13 mouse cellular contexts compared by ENCODE assay signal in the genomic region with DNA sequence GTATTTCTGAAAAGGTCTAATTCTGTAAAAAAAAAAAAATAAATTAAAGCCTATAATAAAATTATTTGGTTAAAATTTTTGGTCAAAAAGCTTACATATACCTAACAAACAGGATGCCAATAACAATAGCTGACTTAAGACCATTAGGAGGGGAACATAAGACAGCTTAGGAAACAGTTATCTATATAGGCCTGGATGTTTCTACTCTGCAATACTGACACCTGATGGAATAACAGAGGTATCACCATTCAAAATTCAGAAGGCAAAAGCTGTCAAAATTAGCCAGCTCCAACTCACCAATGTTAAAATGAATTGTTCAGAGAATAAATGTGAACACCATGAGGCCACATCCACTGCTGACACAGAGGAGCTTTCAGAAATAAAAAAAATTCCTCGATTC. TPM values are rescaled to one million over a fixed set of nuclear protein-coding genes. Genes with fewer than 3 reads are reported as not detected.
DNase-seq lines count a peak whose midpoint lies in the region; ATAC-seq and TF ChIP-seq lines count a peak whose summit lies in the region.
"Had no signal": no experiment of that assay in that cellular context is flagged by ENCODE, and none has a peak within 500 bp of the region (broad histone marks: within the 10 kb centered on the region; RNA-seq: fewer than 3 reads in every experiment).

No protein-coding gene starts in this region.

- TF ChIP-seq RAD21 in MEL (IDR thresholded peaks at IDR 0.05; ENCODE audit: low read depth, low read length) = peak; percentile 39

- H3K9ac ChIP-seq in heart, adult 2 months (ENCODE audit: low read depth, low read length) = no peak overlapping the region
- no peak overlapping the region for H3K9ac ChIP-seq in liver, postnatal 0 days (replicated peaks)
- H3K9ac ChIP-seq in MEL (ENCODE audit: control insufficient read depth, low read depth, low read length, poor library complexity, severe bottlenecking) = no peak overlapping the region
- H3K9ac ChIP-seq: forebrain, embryonic 15.5 days; liver, embryonic 15.5 days had no signal

- no peak for DNase-seq in heart, adult 2 months
- no peak for DNase-seq in heart, postnatal 4 days
- no peak for DNase-seq in liver, postnatal 0 days
- no peak for DNase-seq in liver
- DNase-seq in MEL (ENCODE audit: low read depth, low spot score) = peak; percentile 48
- DNase-seq in naive thymus-derived CD4-positive, alpha-beta T cell, adult 2 months (ENCODE audit: low read depth) = peak; percentile 27
- DNase-seq in ovary, adult 18-20 months (ENCODE audit: low spot score) = no peak
- no peak for DNase-seq in kidney, adult 9 months
- DNase-seq: adrenal gland, postnatal 10 days; cerebellum, postnatal 36 days had no signal

- TF ChIP-seq CTCF in heart, adult 2 months (IDR thresholded peaks at IDR 0.05) = peak; percentile 63
- peak; percentile 47 for TF ChIP-seq CTCF in liver, postnatal 0 days (IDR thresholded peaks at IDR 0.05; ENCODE audit: low read depth)
- TF ChIP-seq CTCF in MEL (IDR thresholded peaks at IDR 0.05 in 2 of 3, conservative IDR thresholded peaks at IDR 0.05 in 1 of 3; ENCODE audit: control insufficient read depth in 1 of 3, insufficient read depth in 1 of 3, low read depth in 2 of 3, low read length in 3 of 3, poor library complexity in 1 of 3, severe bottlenecking in 1 of 3) = peak in 1 of 3 experiments; percentile 57; a peak in 3 of 6 replicates

- H3K9me3 ChIP-seq in liver, postnatal 0 days (ENCODE audit: low read length) = no peaks in the 10 kb centered on the region
- H3K9me3 ChIP-seq in MEL (replicated peaks; ENCODE audit: insufficient read depth, low read length) = no peaks in the 10 kb centered on the region
- H3K9me3 ChIP-seq: forebrain, embryonic 15.5 days; liver, embryonic 15.5 days had no signal

- no peak for TF ChIP-seq POLR2A in heart, adult 2 months (IDR thresholded peaks at IDR 0.05; ENCODE audit: insufficient read depth, low read depth, low read length)
- TF ChIP-seq POLR2A in MEL (IDR thresholded peaks at IDR 0.05; ENCODE audit: control insufficient read depth in 1 of 2, insufficient read depth in 1 of 2, low read depth in 1 of 2, low read length in 2 of 2, poor library complexity in 1 of 2) = no peak

- no peaks in the 10 kb centered on the region; the same call in 1 of the 2 replicates for H3K79me2 ChIP-seq in heart, adult 2 months (replicated peaks; ENCODE audit: control insufficient read depth, insufficient read depth, low read length)
- H3K79me2 ChIP-seq in MEL (ENCODE audit: control insufficient read depth, insufficient read depth, low read length, poor library complexity) = peaks cover 32% of the 10 kb centered on the region

- no peaks in the 10 kb centered on the region for H3K36me3 ChIP-seq in heart, adult 2 months (ENCODE audit: control insufficient read depth, insufficient read depth, low read length)
- peaks cover 34% of the 10 kb centered on the region for H3K36me3 ChIP-seq in liver, postnatal 0 days (replicated peaks; ENCODE audit: insufficient read depth, low read length)
- H3K36me3 ChIP-seq in MEL (ENCODE audit: control insufficient read depth in 1 of 2, insufficient read depth in 2 of 2, low read length in 2 of 2) = peaks cover 13 to 14% of the 10 kb centered on the region in 2 experiments

- intact Hi-C loops in heart, adult 2 months (cut with DNase I) = loop anchor here (5.0 kb wide), 2 partner anchors 694 to 709 kb away; no protein-coding TSS in a partner anchor

- H3K27ac ChIP-seq in heart, adult 2 months = no peak overlapping the region
- H3K27ac ChIP-seq in liver, postnatal 0 days (ENCODE audit: low read depth) = no peak overlapping the region
- no peak overlapping the region for H3K27ac ChIP-seq in MEL (ENCODE audit: control insufficient read depth, low read depth, low read length)
- H3K27ac ChIP-seq: forebrain, embryonic 15.5 days; liver, embryonic 15.5 days had no signal

- H3K27me3 ChIP-seq in heart, adult 2 months (ENCODE audit: control insufficient read depth, insufficient read depth, low read length) = no peaks in the 10 kb centered on the region
- H3K27me3 ChIP-seq in liver, postnatal 0 days (ENCODE audit: insufficient read depth, low read length) = no peaks in the 10 kb centered on the region
- no peaks in the 10 kb centered on the region for H3K27me3 ChIP-seq in MEL (ENCODE audit: control insufficient read depth in 1 of 2, insufficient read depth in 2 of 2, low read length in 2 of 2)
- H3K27me3 ChIP-seq: forebrain, embryonic 15.5 days; liver, embryonic 15.5 days had no signal

- 61% methylated on average over 1 of the region's 1 CpGs for WGBS in heart, adult 2 months
- WGBS in liver, postnatal 0 days (ENCODE audit: insufficient replicate concordance) = 69% methylated on average over 1 of the region's 1 CpGs

- no peak overlapping the region for H3K4me2 ChIP-seq in liver, postnatal 0 days (ENCODE audit: low read depth, low read length)
- H3K4me2 ChIP-seq: forebrain, embryonic 15.5 days; heart, embryonic 11.5 days; liver, embryonic 15.5 days had no signal

- TF ChIP-seq EP300 in heart, adult 2 months (IDR thresholded peaks at IDR 0.05; ENCODE audit: insufficient read depth, low read depth, low read length) = no peak
- no peak for TF ChIP-seq EP300 in liver, postnatal 0 days (IDR thresholded peaks at IDR 0.05; ENCODE audit: low read depth)
- TF ChIP-seq EP300 in MEL (IDR thresholded peaks at IDR 0.05; ENCODE audit: low read depth in 1 of 2, low read length in 2 of 2) = no peak

- H3K4me1 ChIP-seq in heart, adult 2 months (ENCODE audit: control insufficient read depth, insufficient read depth, low read length) = peaks cover 2% of the 10 kb centered on the region
- peaks cover 23% of the 10 kb centered on the region for H3K4me1 ChIP-seq in liver, postnatal 0 days (ENCODE audit: insufficient read depth)
- peaks cover 0 to 2% of the 10 kb centered on the region in 2 experiments; a peak in 1 of 4 replicates for H3K4me1 ChIP-seq in MEL (ENCODE audit: control insufficient read depth in 1 of 2, insufficient read depth in 2 of 2, low read length in 2 of 2)

- no peak for ATAC-seq in liver, postnatal 0 days
- ATAC-seq: forebrain, embryonic 15.5 days had no signal

- H3K4me3 ChIP-seq in heart, adult 2 months = no peak overlapping the region
- H3K4me3 ChIP-seq in liver, postnatal 0 days (ENCODE audit: low read depth, low read length) = no peak overlapping the region
- H3K4me3 ChIP-seq in MEL (ENCODE audit: control insufficient read depth in 1 of 2, insufficient read depth in 1 of 2, low read depth in 2 of 2, low read length in 2 of 2) = no peak overlapping the region
- H3K4me3 ChIP-seq: forebrain, embryonic 15.5 days; liver, embryonic 15.5 days had no signal

TF ChIP-seq in MEL, 35 proteins besides CTCF, POLR2A, EP300 and RAD21:
- TF ChIP-seq SIN3A (IDR thresholded peaks at IDR 0.05; ENCODE audit: low read length) (0 out of 2 replicates have a peak, but pooled peaks have one; percentile 24), CHD1 (IDR thresholded peaks at IDR 0.05; ENCODE audit: low read depth, low read length) (no peak), TAL1 (IDR thresholded peaks at IDR 0.05; ENCODE audit: low read length) (no peak), GATA1 (IDR thresholded peaks at IDR 0.05; ENCODE audit: low read depth, low read length) (0 out of 2 replicates have a peak, but pooled peaks have one; percentile 14), SMC3 (IDR thresholded peaks at IDR 0.05; ENCODE audit: low read depth, low read length) (peak; percentile 34; the same call in 1 of the 2 replicates), ZC3H11A (IDR thresholded peaks at IDR 0.05; ENCODE audit: low read depth, low read length) (0 out of 2 replicates have a peak, but pooled peaks have one; percentile 10)

RNA-seq across cellular contexts. Expression of a gene that starts 3.2 kb away (rescaled TPM):
- total RNA-seq in heart, adult 2 months (2021) = 10 to 100 TPM; 30.9 to 33.7 TPM
- 18.6 and 22.7 TPM in 2 replicates for polyA plus RNA-seq in heart, adult 2 months (2012; rRNA removed)
- total RNA-seq in heart, postnatal 4 days (2021) = 10 to 100 TPM; 40.1 to 45.0 TPM
- polyA plus RNA-seq in liver, postnatal 0 days (2015; fragmentation: Nextera tagmentation; extraction: Ambion mirVana) = 32.7 and 37.8 TPM in 2 replicates
- 88.6 and 98.3 TPM in 2 replicates for total RNA-seq in MEL (2012; rRNA removed)
- 100 to 1,000 TPM; 166 to 181 TPM for polyA plus RNA-seq in MEL (2012; ENCODE audit: insufficient read depth in 1 of 2, insufficient read length in 2 of 2, low read depth in 1 of 2, low replicate concordance in 2 of 2, missing spikeins in 1 of 2)

Comparison
In these comparisons a context has a peak if more than half of its experiments do, and no peak if none do; other contexts are left out.
1. DNase-seq: peak in MEL (single experiment) and naive thymus-derived CD4-positive, alpha-beta T cell, adult 2 months (single experiment); none in heart, adult 2 months (0 of 2), heart, postnatal 4 days (single experiment), liver, postnatal 0 days (single experiment), liver (single experiment), ovary, adult 18-20 months (single experiment) and kidney, adult 9 months (single experiment).